Mouse (Mus musculus) heart, embryonic 14.5 days (tissue): ENCODE data around the gene Evpl. TPM values are rescaled to one million over a fixed set of nuclear protein-coding genes. Genes with fewer than 3 reads are reported as not detected.

Experiments used
- polyA plus RNA-seq: library from polyadenylated mRNA; unstranded; fragments of >200 nt; fragmentation: Nextera tagmentation; extraction: Ambion mirVana; gene quantifications from 2 replicates; pipeline ENCODE4 v1.2.1, GENCODE M21; 2014

Gene Evpl
- polyA plus RNA-seq, 1 experiment from 2014 or later = 0.63 TPM

Other genes with a start within 250 kb of the Evpl start
- 126 and 128 TPM in 2 replicates for gene Galk1, start 225.4 kb downstream of the Evpl start, polyA plus RNA-seq
- 649 and 684 TPM in 2 replicates for gene H3f3b, start 210.1 kb downstream of the Evpl start, polyA plus RNA-seq
- 19.3 and 20.9 TPM in 2 replicates for gene Unk, start 207.8 kb downstream of the Evpl start, polyA plus RNA-seq
- gene Unc13d, start 160.1 kb downstream of the Evpl start, polyA plus RNA-seq = 0.66 and 0.69 TPM in 2 replicates
- gene Wbp2, start 151.1 kb downstream of the Evpl start, polyA plus RNA-seq = 139 and 141 TPM in 2 replicates
- 63.3 and 66.1 TPM in 2 replicates for gene Trim47, start 110.9 kb downstream of the Evpl start, polyA plus RNA-seq
- 3.8 and 4.8 TPM in 2 replicates for gene Trim65, start 106.9 kb downstream of the Evpl start, polyA plus RNA-seq
- gene Mrpl38, start 99.2 kb downstream of the Evpl start, polyA plus RNA-seq = 92.3 and 96.6 TPM in 2 replicates
- gene Fbf1, start 69.9 kb downstream of the Evpl start, polyA plus RNA-seq = 13.6 and 14.9 TPM in 2 replicates
- gene Ten1, start 39.2 kb downstream of the Evpl start, polyA plus RNA-seq = 85.1 and 89.4 TPM in 2 replicates
- 36.8 and 39.6 TPM in 2 replicates for gene Acox1, start 39.0 kb downstream of the Evpl start, polyA plus RNA-seq
- 55.5 and 57.7 TPM in 2 replicates for gene Srp68, start 36.1 kb upstream of the Evpl start, polyA plus RNA-seq
- not detected in 2 replicates for gene Galr2, start 42.9 kb upstream of the Evpl start, polyA plus RNA-seq
- 51.1 and 57.8 TPM in 2 replicates for gene Exoc7, start 69.2 kb upstream of the Evpl start, polyA plus RNA-seq
- gene Foxj1, start 97.3 kb upstream of the Evpl start, polyA plus RNA-seq = 0.07 and 0.12 TPM in 2 replicates
- gene Rnf157, start 175.0 kb upstream of the Evpl start, polyA plus RNA-seq = 8.3 and 8.4 TPM in 2 replicates
- 53.4 and 62.9 TPM in 2 replicates for gene Ubald2, start 196.0 kb upstream of the Evpl start, polyA plus RNA-seq
- gene Qrich2, start 228.2 kb upstream of the Evpl start, polyA plus RNA-seq = not detected in 2 replicates